Comparison of ENCODE assay signal across 24 mouse cellular contexts in the genomic region with DNA sequence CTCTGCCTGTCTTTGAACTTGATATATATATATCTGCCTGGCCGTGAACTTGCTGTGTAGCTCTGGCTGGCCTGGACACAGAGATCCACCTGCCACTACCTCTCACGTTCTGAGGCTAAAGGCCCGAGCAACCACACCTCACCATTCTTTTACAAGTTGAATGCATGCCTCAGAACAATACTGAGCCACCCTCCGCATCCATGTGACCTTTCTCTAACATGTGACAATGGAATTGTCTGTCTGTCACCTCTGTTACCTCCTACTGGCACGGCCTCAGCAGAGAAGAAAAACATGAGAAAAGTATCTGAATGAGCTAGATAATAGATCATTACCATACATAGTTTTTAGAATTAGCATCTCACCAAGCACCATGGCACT. TPM values are rescaled to one million over a fixed set of nuclear protein-coding genes. Genes with fewer than 3 reads are reported as not detected.
A peak's percentile ranks its signal among the peaks of the same experiment; 100 is the strongest.
DNase-seq lines count a peak whose midpoint lies in the region; ATAC-seq and TF ChIP-seq lines count a peak whose summit lies in the region.
"Had no signal": no experiment of that assay in that cellular context is flagged by ENCODE, and none has a peak within 500 bp of the region (broad histone marks: within the 10 kb centered on the region; RNA-seq: fewer than 3 reads in every experiment).

No protein-coding gene starts in this region.

- no peaks in the 10 kb centered on the region for H3K79me2 ChIP-seq in heart, adult 2 months (replicated peaks; ENCODE audit: control insufficient read depth, insufficient read depth, low read length)

- ATAC-seq in lung, embryonic 16.5 days (ENCODE audit: low read depth), result no peak
- no peak for ATAC-seq in lung, postnatal 0 days
- ATAC-seq: Patski had no signal

- no peak overlapping the region for H3K4me3 ChIP-seq in heart, adult 2 months
- no peak overlapping the region for H3K4me3 ChIP-seq in lung, embryonic 16.5 days (ENCODE audit: low read length)
- no peak overlapping the region for H3K4me3 ChIP-seq in lung, postnatal 0 days (ENCODE audit: low read depth, low read length)
- H3K4me3 ChIP-seq: embryonic facial prominence, embryonic 15.5 days; erythroblast, embryonic 14.5 days; forebrain, embryonic 10.5 days; gastrocnemius, adult 2 months; heart, embryonic 15.5 days; hindbrain, embryonic 13.5 days had no signal

- no peak overlapping the region for H3K27ac ChIP-seq in heart, adult 2 months
- peak overlapping the region; percentile 91 for H3K27ac ChIP-seq in lung, embryonic 16.5 days (ENCODE audit: low read length)
- H3K27ac ChIP-seq in lung, postnatal 0 days (ENCODE audit: low read length), result no peak overlapping the region
- H3K27ac ChIP-seq: embryonic facial prominence, embryonic 15.5 days; forebrain, embryonic 10.5 days; gastrocnemius, adult 2 months; heart, embryonic 15.5 days had no signal

- TF ChIP-seq POLR2A in heart, adult 2 months (IDR thresholded peaks at IDR 0.05; ENCODE audit: insufficient read depth, low read depth, low read length), result no peak

- H3K4me1 ChIP-seq in heart, adult 2 months (ENCODE audit: control insufficient read depth, insufficient read depth, low read length), result no peaks in the 10 kb centered on the region
- H3K4me1 ChIP-seq in lung, embryonic 16.5 days (replicated peaks; ENCODE audit: control insufficient read depth, insufficient read depth, low read length), result peaks cover 24% of the 10 kb centered on the region
- no peaks in the 10 kb centered on the region; the same call in 1 of the 2 replicates for H3K4me1 ChIP-seq in lung, postnatal 0 days (ENCODE audit: insufficient read depth, low read depth, low read length)
- H3K4me1 ChIP-seq: embryonic facial prominence, embryonic 15.5 days; heart, embryonic 15.5 days had no signal

- no peak overlapping the region for H3K4me2 ChIP-seq in lung, embryonic 16.5 days (ENCODE audit: low read depth, low read length)
- H3K4me2 ChIP-seq in lung, postnatal 0 days (replicated peaks; ENCODE audit: low read depth, low read length), result no peak overlapping the region
- H3K4me2 ChIP-seq: embryonic facial prominence, embryonic 15.5 days; heart, embryonic 11.5 days; heart, embryonic 15.5 days; hindbrain, embryonic 13.5 days had no signal

- no peaks in the 10 kb centered on the region for H3K9me3 ChIP-seq in lung, embryonic 16.5 days (ENCODE audit: control insufficient read depth, low read length)
- no peaks in the 10 kb centered on the region for H3K9me3 ChIP-seq in lung, postnatal 0 days (ENCODE audit: low read length)
- H3K9me3 ChIP-seq: embryonic facial prominence, embryonic 15.5 days; forebrain, embryonic 10.5 days; G1E; heart, embryonic 15.5 days; hindbrain, embryonic 13.5 days had no signal

- TF ChIP-seq EP300 in heart, adult 2 months (IDR thresholded peaks at IDR 0.05; ENCODE audit: insufficient read depth, low read depth, low read length), result no peak
- TF ChIP-seq EP300 in lung, postnatal 0 days (IDR thresholded peaks at IDR 0.05), result no peak

- TF ChIP-seq CTCF in heart, adult 2 months (IDR thresholded peaks at IDR 0.05), result no peak
- TF ChIP-seq CTCF in lung, postnatal 0 days (IDR thresholded peaks at IDR 0.05), result no peak

- DNase-seq in heart, adult 11 months, result peak; percentile 46
- no peak for DNase-seq in heart, adult 2 months
- no peak for DNase-seq in lung, postnatal 0 days (ENCODE audit: low spot score)
- peak; percentile 79 for DNase-seq in R1 (ENCODE audit: low read depth, low spot score)
- DNase-seq in neural tube, embryonic 10.5 days (ENCODE audit: extremely low spot score, low spot score), result no peak
- DNase-seq in gastrocnemius, postnatal 14 days, result no peak
- DNase-seq: B cell, adult 2 months; cerebellum, adult 11 months; cerebellum, adult 8-10 months; cerebellum, postnatal 14 days; embryo, embryonic 11 days; gastrocnemius, adult 2 months; gastrocnemius, postnatal 36 days; heart, adult 18-20 months; heart, postnatal 14 days had no signal

- WGBS in heart, adult 2 months, result 61% methylated on average over 5 of the region's 5 CpGs
- WGBS in lung, embryonic 16.5 days, result 52% methylated on average over 5 of the region's 5 CpGs
- WGBS in lung, postnatal 0 days, result 57% methylated on average over 5 of the region's 5 CpGs

- H3K9ac ChIP-seq in heart, adult 2 months (ENCODE audit: low read depth, low read length), result no peak overlapping the region
- H3K9ac ChIP-seq in lung, embryonic 16.5 days (ENCODE audit: low read length), result no peak overlapping the region
- no peak overlapping the region for H3K9ac ChIP-seq in lung, postnatal 0 days (replicated peaks; ENCODE audit: low read depth)
- H3K9ac ChIP-seq: embryonic facial prominence, embryonic 15.5 days; heart, embryonic 15.5 days; hindbrain, embryonic 13.5 days had no signal

- intact Hi-C loops in heart, adult 2 months (cut with DNase I), result no loop called here
- intact Hi-C loops in gastrocnemius, postnatal 14 days (cut with DNase I; ENCODE audit: low total_unique reads), result no loop called here

- H3K36me3 ChIP-seq in heart, adult 2 months (ENCODE audit: control insufficient read depth, insufficient read depth, low read length), result no peaks in the 10 kb centered on the region
- no peaks in the 10 kb centered on the region for H3K36me3 ChIP-seq in lung, embryonic 16.5 days (ENCODE audit: control insufficient read depth, insufficient read depth, low read length)
- no peaks in the 10 kb centered on the region for H3K36me3 ChIP-seq in lung, postnatal 0 days (ENCODE audit: insufficient read depth, low read length)
- H3K36me3 ChIP-seq: embryonic facial prominence, embryonic 15.5 days; forebrain, embryonic 10.5 days; heart, embryonic 15.5 days; hindbrain, embryonic 13.5 days had no signal

- H3K27me3 ChIP-seq in heart, adult 2 months (ENCODE audit: control insufficient read depth, insufficient read depth, low read length), result no peaks in the 10 kb centered on the region
- H3K27me3 ChIP-seq in lung, embryonic 16.5 days (ENCODE audit: control insufficient read depth, insufficient read depth, low read depth, low read length), result no peaks in the 10 kb centered on the region
- H3K27me3 ChIP-seq in lung, postnatal 0 days (replicated peaks; ENCODE audit: insufficient read depth, low read length), result no peaks in the 10 kb centered on the region
- H3K27me3 ChIP-seq: embryonic facial prominence, embryonic 15.5 days; heart, embryonic 15.5 days; hindbrain, embryonic 13.5 days; Patski had no signal

RNA-seq across cellular contexts. Expression of a gene that starts 17.1 kb away (rescaled TPM):
- 1 to 10 TPM; 1.5 to 1.6 TPM for total RNA-seq in heart, adult 2 months (2021)
- polyA plus RNA-seq in heart, adult 2 months (2012; rRNA removed), result 2.3 and 3.4 TPM in 2 replicates
- polyA plus RNA-seq in lung, embryonic 16.5 days (2015; fragmentation: Nextera tagmentation; extraction: Ambion mirVana), result 8.6 and 9.9 TPM in 2 replicates
- polyA plus RNA-seq in lung, postnatal 0 days (2015; fragmentation: Nextera tagmentation; extraction: Ambion mirVana), result 1.6 and 2.0 TPM in 2 replicates
- total RNA-seq in gastrocnemius, postnatal 14 days (2021), result 1 to 10 TPM in 1 of 2 experiments, under 1 TPM in 1; 0.40 to 1.3 TPM

Comparison
In these comparisons a context has a peak if more than half of its experiments do, and no peak if none do; other contexts are left out.
1. DNase-seq: peak in heart, adult 11 months (single experiment) and R1 (single experiment); none in heart, adult 2 months (0 of 2), lung, postnatal 0 days (single experiment), neural tube, embryonic 10.5 days (single experiment) and gastrocnemius, postnatal 14 days (single experiment).